Mouse (Mus musculus): ENCODE results near the gene Bphl. TPM values are rescaled to one million over a fixed set of nuclear protein-coding genes. Genes with fewer than 3 reads are reported as not detected.

The Bphl gene
- polyA plus RNA-seq, 1 experiment from 2014 or later: 30.3 TPM

- no peak for ATAC-seq (ENCODE audit: low FRiP score)
- H3K36me3 ChIP-seq (ENCODE audit: control insufficient read depth, insufficient read depth, low read length): no peaks in the 10 kb centered on the region
- 92% methylated on average over 2 of the region's 2 CpGs for WGBS
- no peak for DNase-seq (ENCODE audit: low spot score)
- no peak overlapping the region for H3K9ac ChIP-seq (ENCODE audit: low read depth, low read length)
- H3K9me3 ChIP-seq (ENCODE audit: control insufficient read depth, low read length): no peaks in the 10 kb centered on the region
- H3K27me3 ChIP-seq (ENCODE audit: control insufficient read depth, insufficient read depth, low read length): no peaks in the 10 kb centered on the region
- no peak overlapping the region for H3K27ac ChIP-seq (ENCODE audit: low read depth, low read length)
- H3K4me2 ChIP-seq (replicated peaks; ENCODE audit: low read depth, low read length): no peak overlapping the region
- H3K4me3 ChIP-seq (ENCODE audit: low read depth, low read length): no peak overlapping the region
- H3K4me1 ChIP-seq (replicated peaks; ENCODE audit: control insufficient read depth, insufficient read depth, low read length): no peaks in the 10 kb centered on the region
Observed at GRCm38 (mm10) chr13:34021998-34022397, 15.4 kb upstream of the Bphl start.

GRCm38 (mm10) chr13:34032041-34032440 is 5.4 kb upstream of the Bphl start:
- Histone ChIP-seq H3K4me2 (replicated peaks; ENCODE audit: low read depth, low read length) (no peak overlapping the region), H3K27ac (ENCODE audit: low read depth, low read length) (no peak overlapping the region), H3K36me3 (ENCODE audit: control insufficient read depth, insufficient read depth, low read length) (no peaks in the 10 kb centered on the region), H3K27me3 (ENCODE audit: control insufficient read depth, insufficient read depth, low read length) (no peaks in the 10 kb centered on the region), H3K9me3 (ENCODE audit: control insufficient read depth, low read length) (no peaks in the 10 kb centered on the region), H3K4me1 (replicated peaks; ENCODE audit: control insufficient read depth, insufficient read depth, low read length) (no peaks in the 10 kb centered on the region), H3K9ac (ENCODE audit: low read depth, low read length) (no peak overlapping the region), H3K4me3 (ENCODE audit: low read depth, low read length) (no peak overlapping the region)
- DNase-seq (ENCODE audit: low spot score) (no peak), ATAC-seq (ENCODE audit: low FRiP score) (no peak)
- 77% methylated on average over 2 of the region's 2 CpGs for WGBS

- WGBS: 93% methylated on average over 3 of the region's 3 CpGs
- no peak for DNase-seq (ENCODE audit: low spot score)
- no peaks in the 10 kb centered on the region for H3K36me3 ChIP-seq (ENCODE audit: control insufficient read depth, insufficient read depth, low read length)
Observed at GRCm38 (mm10) chr13:34035424-34035823, 2.0 kb upstream of the Bphl start.

GRCm38 (mm10) chr13:34036726-34037125 is 671 bp upstream of the Bphl start:
- no peak for DNase-seq (ENCODE audit: low spot score)
- no peak for ATAC-seq (ENCODE audit: low FRiP score)
- Histone ChIP-seq H3K4me2 (replicated peaks; ENCODE audit: low read depth, low read length) (no peak overlapping the region), H3K27ac (ENCODE audit: low read depth, low read length) (no peak overlapping the region), H3K9ac (ENCODE audit: low read depth, low read length) (no peak overlapping the region; the same call in 1 of the 2 replicates), H3K4me1 (replicated peaks; ENCODE audit: control insufficient read depth, insufficient read depth, low read length) (no peaks in the 10 kb centered on the region), H3K9me3 (ENCODE audit: control insufficient read depth, low read length) (no peaks in the 10 kb centered on the region), H3K36me3 (ENCODE audit: control insufficient read depth, insufficient read depth, low read length) (no peaks in the 10 kb centered on the region), H3K4me3 (ENCODE audit: low read depth, low read length) (no peak overlapping the region), H3K27me3 (ENCODE audit: control insufficient read depth, insufficient read depth, low read length) (no peaks in the 10 kb centered on the region)
- WGBS: 87% methylated on average over 5 of the region's 5 CpGs

More at GRCm38 (mm10) chr13:34035424-34035823, 2.0 kb upstream of the Bphl start:
- no peaks in the 10 kb centered on the region for H3K4me1 ChIP-seq (replicated peaks; ENCODE audit: control insufficient read depth, insufficient read depth, low read length)
- H3K9ac ChIP-seq (ENCODE audit: low read depth, low read length): no peak overlapping the region
- H3K4me2 ChIP-seq (replicated peaks; ENCODE audit: low read depth, low read length): no peak overlapping the region
- no peaks in the 10 kb centered on the region for H3K9me3 ChIP-seq (ENCODE audit: control insufficient read depth, low read length)
- no peak overlapping the region for H3K27ac ChIP-seq (ENCODE audit: low read depth, low read length)
- no peak overlapping the region for H3K4me3 ChIP-seq (ENCODE audit: low read depth, low read length)
- ATAC-seq (ENCODE audit: low FRiP score): no peak
- no peaks in the 10 kb centered on the region for H3K27me3 ChIP-seq (ENCODE audit: control insufficient read depth, insufficient read depth, low read length)

GRCm38 (mm10) chr13:34038056-34038432 is 647 bp downstream of the Bphl start:
- DNase-seq (ENCODE audit: low spot score): no peak
- Histone ChIP-seq H3K36me3 (ENCODE audit: control insufficient read depth, insufficient read depth, low read length) (no peaks in the 10 kb centered on the region), H3K4me3 (ENCODE audit: low read depth, low read length) (peak overlapping the region; percentile 64), H3K27me3 (ENCODE audit: control insufficient read depth, insufficient read depth, low read length) (no peaks in the 10 kb centered on the region), H3K4me1 (replicated peaks; ENCODE audit: control insufficient read depth, insufficient read depth, low read length) (no peaks in the 10 kb centered on the region), H3K9ac (ENCODE audit: low read depth, low read length) (peak overlapping the region; percentile 88), H3K4me2 (replicated peaks; ENCODE audit: low read depth, low read length) (peak overlapping the region; percentile 52), H3K9me3 (ENCODE audit: control insufficient read depth, low read length) (no peaks in the 10 kb centered on the region), H3K27ac (ENCODE audit: low read depth, low read length) (peak overlapping the region; percentile 61; the same call in 1 of the 2 replicates)
- ATAC-seq (ENCODE audit: low FRiP score): peak; percentile 30; the same call in 1 of the 2 replicates
- 53% methylated on average over 5 of the region's 5 CpGs for WGBS

- no peaks in the 10 kb centered on the region for H3K9me3 ChIP-seq (ENCODE audit: control insufficient read depth, low read length)
- no peaks in the 10 kb centered on the region for H3K4me1 ChIP-seq (replicated peaks; ENCODE audit: control insufficient read depth, insufficient read depth, low read length)
- H3K9ac ChIP-seq (ENCODE audit: low read depth, low read length): no peak overlapping the region
- H3K36me3 ChIP-seq (ENCODE audit: control insufficient read depth, insufficient read depth, low read length): no peaks in the 10 kb centered on the region
- WGBS: 37% methylated on average over 8 of the region's 8 CpGs
- no peak overlapping the region for H3K4me3 ChIP-seq (ENCODE audit: low read depth, low read length)
- peak; percentile 2 for DNase-seq (ENCODE audit: low spot score)
- no peak overlapping the region for H3K27ac ChIP-seq (ENCODE audit: low read depth, low read length)
- no peak for ATAC-seq (ENCODE audit: low FRiP score)
- H3K27me3 ChIP-seq (ENCODE audit: control insufficient read depth, insufficient read depth, low read length): no peaks in the 10 kb centered on the region
- peak overlapping the region; percentile 17; the same call in 1 of the 2 replicates for H3K4me2 ChIP-seq (replicated peaks; ENCODE audit: low read depth, low read length)
Observed at GRCm38 (mm10) chr13:34038901-34039341, 1.5 kb downstream of the Bphl start.

- DNase-seq (ENCODE audit: low spot score): no peak
- H3K4me2 ChIP-seq (replicated peaks; ENCODE audit: low read depth, low read length): no peak overlapping the region
- no peak overlapping the region for H3K9ac ChIP-seq (ENCODE audit: low read depth, low read length)
- 90% methylated on average over 3 of the region's 3 CpGs for WGBS
- H3K36me3 ChIP-seq (ENCODE audit: control insufficient read depth, insufficient read depth, low read length): no peaks in the 10 kb centered on the region
- H3K27ac ChIP-seq (ENCODE audit: low read depth, low read length): no peak overlapping the region
- H3K9me3 ChIP-seq (ENCODE audit: control insufficient read depth, low read length): no peaks in the 10 kb centered on the region
- no peak overlapping the region for H3K4me3 ChIP-seq (ENCODE audit: low read depth, low read length)
- no peaks in the 10 kb centered on the region for H3K27me3 ChIP-seq (ENCODE audit: control insufficient read depth, insufficient read depth, low read length)
- no peak for ATAC-seq (ENCODE audit: low FRiP score)
- no peaks in the 10 kb centered on the region for H3K4me1 ChIP-seq (replicated peaks; ENCODE audit: control insufficient read depth, insufficient read depth, low read length)
Observed at GRCm38 (mm10) chr13:34040091-34040490, 2.7 kb downstream of the Bphl start.

GRCm38 (mm10) chr13:34043716-34044393 is 6.5 kb downstream of the Bphl start:
- H3K9ac ChIP-seq (ENCODE audit: low read depth, low read length): no peak overlapping the region
- no peak overlapping the region for H3K4me3 ChIP-seq (ENCODE audit: low read depth, low read length)
- no peak for ATAC-seq (ENCODE audit: low FRiP score)
- no peak overlapping the region for H3K4me2 ChIP-seq (replicated peaks; ENCODE audit: low read depth, low read length)
- no peak overlapping the region for H3K27ac ChIP-seq (ENCODE audit: low read depth, low read length)
- no peaks in the 10 kb centered on the region for H3K27me3 ChIP-seq (ENCODE audit: control insufficient read depth, insufficient read depth, low read length)
- WGBS: 78% methylated on average over 7 of the region's 7 CpGs
- no peaks in the 10 kb centered on the region for H3K9me3 ChIP-seq (ENCODE audit: control insufficient read depth, low read length)
- H3K36me3 ChIP-seq (ENCODE audit: control insufficient read depth, insufficient read depth, low read length): no peaks in the 10 kb centered on the region
- no peaks in the 10 kb centered on the region for H3K4me1 ChIP-seq (replicated peaks; ENCODE audit: control insufficient read depth, insufficient read depth, low read length)
- no peak for DNase-seq (ENCODE audit: low spot score)

- Histone ChIP-seq H3K4me3 (ENCODE audit: low read depth, low read length) (no peak overlapping the region), H3K4me1 (replicated peaks; ENCODE audit: control insufficient read depth, insufficient read depth, low read length) (no peaks in the 10 kb centered on the region), H3K9me3 (ENCODE audit: control insufficient read depth, low read length) (no peaks in the 10 kb centered on the region), H3K27ac (ENCODE audit: low read depth, low read length) (no peak overlapping the region), H3K4me2 (replicated peaks; ENCODE audit: low read depth, low read length) (no peak overlapping the region), H3K36me3 (ENCODE audit: control insufficient read depth, insufficient read depth, low read length) (no peaks in the 10 kb centered on the region), H3K27me3 (ENCODE audit: control insufficient read depth, insufficient read depth, low read length) (no peaks in the 10 kb centered on the region), H3K9ac (ENCODE audit: low read depth, low read length) (no peak overlapping the region)
- WGBS: 70% methylated on average over 5 of the region's 5 CpGs
- no peak for DNase-seq (ENCODE audit: low spot score)
- no peak for ATAC-seq (ENCODE audit: low FRiP score)
Observed at GRCm38 (mm10) chr13:34045511-34046249, 8.3 kb downstream of the Bphl start.

Measured in hindbrain, embryonic 11.5 days (tissue).